Mouse (Mus musculus) liver, embryonic 14.5 days (tissue): Measurements from ENCODE around the gene Serpina12. TPM values are rescaled to one million over a fixed set of nuclear protein-coding genes. Genes with fewer than 3 reads are reported as not detected.

Source experiments
- ATAC-seq: fragments of 200-750 bp; cut with Nextera tagmentation; 2 replicates; pipeline ENCODE4 v1.8.0; 2017; ENCODE audit warnings: moderate number of reproducible peaks, mild to moderate bottlenecking, moderate library complexity; ENCODE audit not compliant: insufficient read depth
- DNase-seq, 3 experiments: peaks; one replicate each; pipeline ENCODE4 v3.0.0-alpha.2; 2012 to 2013; ENCODE audit warnings: low read depth in 3 of 3, low spot score in 3 of 3
- H3K27ac ChIP-seq: fragments of 300-500 bp; sonication (generic); 2 replicates; pipeline ENCODE4 v1.5.1; 2014; ENCODE audit warnings: moderate library complexity, mild to moderate bottlenecking, control low read depth, inconsistent platforms
- H3K27me3 ChIP-seq: fragments of 300-500 bp; sonication (generic); 2 replicates; pipeline ENCODE4 v1.6.1; 2014; ENCODE audit warnings: mild to moderate bottlenecking, low read length, moderate library complexity; ENCODE audit not compliant: control insufficient read depth, insufficient read depth
- H3K36me3 ChIP-seq: fragments of 300-500 bp; sonication (generic); replicated peaks from 2 replicates; pipeline ENCODE4 v1.6.1; 2014; ENCODE audit warnings: low read depth; ENCODE audit not compliant: control insufficient read depth, insufficient read depth
- H3K4me1 ChIP-seq, 2 experiments: fragments of 200-500 bp in 1 of 2; fragments of 300-500 bp in 1 of 2; sonication (generic) in 1 of 2; replicated peaks; 2 replicates each; pipeline ENCODE4 v1.6.1; 2012 to 2014; ENCODE audit warnings: antibody characterized with exemption in 1 of 2, inconsistent platforms in 1 of 2, low read length in 1 of 2; ENCODE audit not compliant: control insufficient read depth in 2 of 2, insufficient read depth in 2 of 2
- H3K4me2 ChIP-seq: fragments of 300-500 bp; sonication (generic); 2 replicates; pipeline ENCODE4 v1.6.1; 2014; ENCODE audit warnings: low read depth, mild to moderate bottlenecking, control low read depth, moderate library complexity
- H3K4me3 ChIP-seq, 2 experiments: fragments of 200-500 bp in 1 of 2; fragments of 300-500 bp in 1 of 2; sonication (generic) in 1 of 2; 2 replicates each; pipeline ENCODE4 v1.5.1; 2012 to 2014; ENCODE audit warnings: low read depth in 2 of 2, low read length in 2 of 2, mild to moderate bottlenecking in 2 of 2, control low read depth in 1 of 2, inconsistent platforms in 1 of 2, moderate library complexity in 1 of 2; ENCODE audit not compliant: insufficient read depth in 1 of 2
- H3K9ac ChIP-seq: fragments of 300-500 bp; sonication (generic); replicated peaks from 2 replicates; pipeline ENCODE4 v1.6.1; 2014; ENCODE audit warnings: mild to moderate bottlenecking, control low read depth, moderate library complexity
- H3K9me3 ChIP-seq: fragments of 300-500 bp; sonication (generic); 2 replicates; pipeline ENCODE4 v1.6.1; 2016; ENCODE audit warnings: low read length, mixed read lengths; ENCODE audit not compliant: control insufficient read depth
- CTCF ChIP-seq: IDR thresholded peaks from 2 replicates; pipeline ENCODE4 v1.5.1; 2016; ENCODE audit warnings: antibody characterized with exemption, low read depth, control low read depth
- EP300 ChIP-seq: IDR thresholded peaks from 2 replicates; pipeline ENCODE4 v1.6.1; 2016; ENCODE audit warnings: antibody characterized with exemption, low read depth
- WGBS: fragments of 180-500 bp; shearing (Covaris S2); extraction: QIAGEN DNeasy Blood & Tissue Kit; methylation state at CpG from one replicate; pipeline ENCODE4 v1.1.7; 2014; ENCODE audit not compliant: insufficient replicate concordance; 5-methylcytosine and 5-hydroxymethylcytosine counted together
- polyA plus RNA-seq, 2 experiments: library from polyadenylated mRNA; depleted of rRNA in 1 of 2; stranded (reverse) in 1 of 2; unstranded in 1 of 2; fragments of >200 nt; fragmentation: Nextera tagmentation in 1 of 2; extraction: Ambion mirVana in 1 of 2; gene quantifications; 2 replicates each; pipeline versions ENCODE4 v1.2.1 to v1.2.3; 2012 to 2014

The Serpina12 gene
- polyA plus RNA-seq, 2 experiments = 0.02 TPM; not detected in 1

DNA sequence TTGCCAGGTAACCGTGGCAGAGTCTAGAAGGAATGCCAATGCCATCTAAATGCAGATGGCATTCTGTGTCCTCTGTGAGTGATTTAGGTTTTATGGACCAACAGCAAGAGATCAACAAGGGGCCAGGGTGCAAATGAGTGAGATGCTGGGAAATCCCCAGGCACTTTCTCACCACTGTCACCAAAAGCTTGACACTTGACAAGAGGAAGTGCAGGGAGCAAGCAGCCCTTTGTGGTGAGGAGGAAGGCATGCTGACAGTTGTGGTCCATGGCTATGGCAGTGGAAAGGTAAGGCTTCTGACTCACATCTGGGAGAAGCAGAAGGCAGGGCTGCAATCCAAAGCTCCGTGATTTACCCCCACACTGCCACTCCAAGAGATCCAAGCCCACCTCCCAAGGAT, 17.6 kb upstream of the Serpina12 start:
- Histone ChIP-seq H3K9me3 (no peaks in the 10 kb centered on the region), H3K27me3 (no peaks in the 10 kb centered on the region), H3K4me1 (no peaks in the 10 kb centered on the region), H3K4me3 (no peak overlapping the region), H3K36me3 (no peaks in the 10 kb centered on the region), H3K27ac (no peak overlapping the region), H3K9ac (no peak overlapping the region), H3K4me2 (no peak overlapping the region)
- WGBS = 13% methylated on average over 2 of the region's 2 CpGs
- no peak for DNase-seq
- ATAC-seq = no peak
- TF ChIP-seq EP300 (no peak), CTCF (no peak)

DNA sequence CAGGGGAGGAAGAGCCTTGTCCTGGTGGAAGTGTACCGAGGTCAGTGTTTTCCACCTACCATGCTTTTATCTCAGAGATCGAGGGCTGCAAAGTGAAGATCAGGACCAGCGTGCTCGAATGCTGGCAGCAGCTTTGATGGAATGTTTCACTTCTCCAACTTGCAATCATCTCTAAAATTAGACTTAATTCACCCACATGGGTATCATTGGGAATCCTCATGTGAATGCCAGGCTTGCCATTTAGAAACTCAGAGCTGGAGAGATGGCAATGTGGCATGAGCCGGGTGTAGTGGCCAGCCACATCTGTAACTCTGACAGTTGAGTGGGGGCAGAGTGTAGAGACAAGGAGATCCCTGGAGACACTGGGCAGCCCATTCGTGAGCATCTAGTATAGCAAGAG, 15.9 kb upstream of the Serpina12 start:
- H3K4me3 ChIP-seq = no peak overlapping the region
- no peaks in the 10 kb centered on the region for H3K9me3 ChIP-seq
- H3K36me3 ChIP-seq = no peaks in the 10 kb centered on the region
- H3K27ac ChIP-seq = no peak overlapping the region
- H3K27me3 ChIP-seq = no peaks in the 10 kb centered on the region
- no peaks in the 10 kb centered on the region for H3K4me1 ChIP-seq
- TF ChIP-seq EP300 (no peak), CTCF (no peak)
- 61% methylated on average over 6 of the region's 6 CpGs for WGBS
- H3K4me2 ChIP-seq = no peak overlapping the region
- no peak for ATAC-seq
- no peak overlapping the region for H3K9ac ChIP-seq
- no peak for DNase-seq

DNA sequence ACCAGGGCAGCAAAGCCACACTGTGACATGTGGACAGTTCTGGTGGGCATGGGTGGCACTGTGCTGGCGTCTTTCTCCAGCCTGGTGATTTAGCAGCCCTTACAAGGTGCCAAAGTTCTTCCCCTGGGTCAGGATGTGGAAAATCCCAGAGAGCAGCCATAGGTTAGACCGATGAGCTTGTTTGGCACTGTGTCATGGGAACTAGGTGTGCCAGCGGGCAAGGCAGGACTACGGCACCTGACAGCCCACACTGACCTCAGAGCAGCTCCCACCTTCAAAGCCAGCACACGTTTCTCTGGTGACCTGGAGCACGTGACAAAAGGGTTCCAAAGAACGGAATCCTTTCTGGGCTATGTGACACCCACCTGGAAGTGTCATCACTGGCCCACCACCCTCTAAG, 13.3 kb upstream of the Serpina12 start:
- DNase-seq (no peak), ATAC-seq (no peak)
- no peak overlapping the region for H3K4me3 ChIP-seq
- no peak overlapping the region for H3K4me2 ChIP-seq
- WGBS = 57% methylated on average over 7 of the region's 7 CpGs
- no peak overlapping the region for H3K27ac ChIP-seq
- H3K4me1 ChIP-seq = no peaks in the 10 kb centered on the region
- H3K9me3 ChIP-seq = no peaks in the 10 kb centered on the region
- TF ChIP-seq CTCF (no peak), EP300 (no peak)
- H3K27me3 ChIP-seq = no peaks in the 10 kb centered on the region
- no peaks in the 10 kb centered on the region for H3K36me3 ChIP-seq
- no peak overlapping the region for H3K9ac ChIP-seq

DNA sequence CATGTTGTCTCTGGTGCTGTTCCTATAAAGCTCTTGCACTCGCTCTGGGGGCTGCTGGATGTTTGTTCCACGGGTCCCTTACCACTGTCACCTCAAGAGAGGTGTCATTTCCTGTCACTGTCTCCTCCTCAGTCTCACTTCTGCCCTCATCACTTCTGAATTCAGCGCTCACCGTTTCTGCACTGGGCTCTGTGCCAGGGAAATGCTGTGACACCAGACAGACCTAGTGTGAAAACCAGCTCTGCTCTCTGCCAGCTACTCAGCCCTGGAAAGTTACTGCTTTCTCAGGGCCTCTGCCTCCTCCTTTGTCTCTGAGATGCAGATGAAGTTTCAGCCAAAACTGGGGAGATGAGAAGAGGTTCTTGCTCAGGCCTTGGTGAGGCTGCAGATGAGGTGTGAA, 12.8 kb upstream of the Serpina12 start:
- 20% methylated on average over 4 of the region's 4 CpGs for WGBS
- no peak overlapping the region for H3K27ac ChIP-seq
- H3K4me1 ChIP-seq = no peaks in the 10 kb centered on the region
- H3K9me3 ChIP-seq = no peaks in the 10 kb centered on the region
- no peaks in the 10 kb centered on the region for H3K27me3 ChIP-seq
- H3K4me3 ChIP-seq = no peak overlapping the region
- no peak overlapping the region for H3K4me2 ChIP-seq
- H3K9ac ChIP-seq = no peak overlapping the region
- H3K36me3 ChIP-seq = no peaks in the 10 kb centered on the region
- no peak for TF ChIP-seq CTCF
- TF ChIP-seq EP300 = no peak
- no peak for ATAC-seq
- no peak for DNase-seq

DNA sequence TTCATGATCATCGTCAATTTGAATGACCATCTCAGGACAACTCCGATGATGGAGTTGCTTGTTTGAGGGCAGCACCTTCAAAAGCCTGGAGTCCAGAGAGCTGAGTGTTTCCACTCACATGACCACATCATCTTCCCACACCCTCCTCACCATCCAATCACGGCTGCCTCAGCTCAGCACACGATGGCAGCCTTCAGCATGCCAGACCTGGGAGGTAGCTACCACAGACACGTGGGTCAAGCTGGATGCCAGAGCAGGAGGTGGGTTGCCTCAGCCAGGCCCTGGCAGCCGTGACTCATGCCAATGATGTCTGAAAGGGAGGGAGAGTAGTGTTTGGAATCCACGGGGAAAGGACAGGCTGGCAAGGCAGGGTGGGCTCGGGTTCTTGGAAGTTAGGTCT, 11.5 kb upstream of the Serpina12 start:
- Histone ChIP-seq H3K4me1 (no peaks in the 10 kb centered on the region), H3K9me3 (no peaks in the 10 kb centered on the region), H3K27me3 (no peaks in the 10 kb centered on the region), H3K27ac (no peak overlapping the region), H3K4me2 (no peak overlapping the region), H3K9ac (no peak overlapping the region), H3K4me3 (no peak overlapping the region), H3K36me3 (no peaks in the 10 kb centered on the region)
- ATAC-seq (no peak), DNase-seq (no peak)
- TF ChIP-seq EP300 (no peak), CTCF (no peak)
- 54% methylated on average over 8 of the region's 8 CpGs for WGBS

DNA sequence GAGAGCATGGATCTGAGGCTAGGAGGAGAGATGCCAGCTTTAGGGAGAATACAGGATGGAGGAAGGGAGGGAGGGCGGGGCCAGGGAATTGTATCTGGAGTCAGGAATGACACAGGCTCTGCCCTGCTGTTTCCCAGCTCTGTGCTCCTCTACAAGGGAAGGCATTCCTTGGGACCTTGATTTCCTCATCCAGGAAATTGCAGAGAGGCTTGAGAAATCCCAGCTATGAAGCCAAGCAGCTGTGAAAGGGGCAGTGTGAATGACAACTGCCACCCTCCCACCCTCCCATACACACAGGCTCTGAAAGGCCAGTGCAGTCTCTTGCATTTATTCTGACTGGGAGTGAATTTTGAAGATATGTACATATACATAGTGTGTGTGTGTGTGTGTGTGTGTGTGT, 9.8 kb upstream of the Serpina12 start:
- H3K9ac ChIP-seq = no peak overlapping the region
- no peak overlapping the region for H3K27ac ChIP-seq
- H3K9me3 ChIP-seq = no peaks in the 10 kb centered on the region
- no peak overlapping the region for H3K4me3 ChIP-seq
- H3K27me3 ChIP-seq = no peaks in the 10 kb centered on the region
- DNase-seq (no peak), ATAC-seq (no peak)
- H3K4me2 ChIP-seq = no peak overlapping the region
- H3K36me3 ChIP-seq = no peaks in the 10 kb centered on the region
- no peak for TF ChIP-seq CTCF
- no peak for TF ChIP-seq EP300
- H3K4me1 ChIP-seq = no peaks in the 10 kb centered on the region
- WGBS = 21% methylated on average over 1 of the region's 1 CpGs
